Mouse (Mus musculus): ENCODE measurements around the gene Nnmt. TPM values are rescaled to one million over a fixed set of nuclear protein-coding genes. Genes with fewer than 3 reads are reported as not detected.

Nnmt gene
- not detected for total RNA-seq (2023)

DNA sequence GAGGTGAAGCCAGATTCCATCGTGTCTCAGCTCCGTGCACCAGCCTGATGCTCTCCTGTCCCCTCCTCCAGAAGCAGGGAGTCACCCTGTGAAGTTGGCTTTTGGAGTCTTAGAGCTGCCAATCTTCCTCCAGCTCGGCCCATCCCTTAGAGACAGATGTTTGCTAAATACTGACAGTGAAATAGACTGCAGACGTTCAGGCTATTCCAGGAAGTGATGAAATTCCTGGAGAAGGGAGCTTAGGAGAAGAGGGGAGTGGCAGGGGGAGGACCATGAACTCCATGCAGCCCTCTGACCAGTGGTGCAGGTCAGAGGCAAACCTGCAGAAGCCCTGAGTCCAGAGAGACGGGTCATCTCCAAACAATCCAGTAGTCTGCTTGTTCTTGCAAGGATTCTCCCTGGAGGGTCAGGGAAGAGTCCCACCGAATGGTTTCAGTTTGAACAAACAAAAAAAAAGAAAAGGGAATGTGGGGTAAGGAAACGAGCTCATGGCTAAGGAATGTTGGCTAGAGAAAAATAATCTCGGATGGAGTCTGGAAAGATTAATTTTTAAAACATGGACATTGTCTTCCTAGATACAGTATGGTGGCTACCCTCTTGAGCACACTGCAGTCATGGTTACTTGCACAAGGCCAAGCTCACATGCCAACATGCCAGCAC lies at the start of gene Nnmt:
Gene Nnmt, minus strand, starts transcription at position 215 of the 660 bp plus-strand sequence.

Other genes starting within 250 kb of the Nnmt start
- 100 to 1,000 TPM in 1 of 2 experiments, 10 to 100 TPM in 1; 95.5 to 114 TPM for gene Rexo2, start 124.5 kb downstream of the Nnmt start, total RNA-seq (2023)
- gene Rbm7, start 109.9 kb downstream of the Nnmt start, total RNA-seq (2023): 100 to 1,000 TPM; 100 to 107 TPM
- 10 to 100 TPM; 17.8 to 19.1 TPM for gene Gm5617, start 109.7 kb downstream of the Nnmt start, total RNA-seq (2023)
- 10 to 100 TPM; 13.2 to 22.0 TPM for gene Zbtb16, start 231.1 kb upstream of the Nnmt start, total RNA-seq (2023)